Mouse (Mus musculus) lung, embryonic 16.5 days (tissue): ENCODE measurements at regions not wholly inside any gene's neighbourhood (a gene's known extent, or its start where the extent isn't known, plus 50 kb on each side); places are given as distances from the start of the nearest gene placed in this dataset.

Experiments
- ATAC-seq: fragments of 200-750 bp; cut with Nextera tagmentation; 2 replicates; pipeline ENCODE4 v1.8.0; 2017; ENCODE audit warnings: low read depth, mild to moderate bottlenecking, moderate library complexity
- H3K27ac ChIP-seq: fragments of 300-500 bp; sonication (generic); 2 replicates; pipeline ENCODE4 v1.5.1; 2014; ENCODE audit warnings: mild to moderate bottlenecking, control low read depth, low read length
- H3K27me3 ChIP-seq: fragments of 300-500 bp; sonication (generic); 2 replicates; pipeline ENCODE4 v1.6.1; 2014; ENCODE audit warnings: low read depth, low read length, mixed read lengths; ENCODE audit not compliant: control insufficient read depth, insufficient read depth
- H3K36me3 ChIP-seq: fragments of 300-500 bp; sonication (generic); 2 replicates; pipeline ENCODE4 v1.6.1; 2014; ENCODE audit warnings: low read length; ENCODE audit not compliant: control insufficient read depth, insufficient read depth
- H3K4me1 ChIP-seq: fragments of 300-500 bp; sonication (generic); replicated peaks from 2 replicates; pipeline ENCODE4 v1.6.1; 2014; ENCODE audit warnings: low read length, mixed read lengths; ENCODE audit not compliant: control insufficient read depth, insufficient read depth
- H3K4me2 ChIP-seq: fragments of 300-500 bp; sonication (generic); 2 replicates; pipeline ENCODE4 v1.6.1; 2014; ENCODE audit warnings: low read depth, low read length, control low read depth
- H3K4me3 ChIP-seq: fragments of 300-500 bp; sonication (generic); 2 replicates; pipeline ENCODE4 v1.5.1; 2014; ENCODE audit warnings: mild to moderate bottlenecking, low read length, control low read depth
- H3K9ac ChIP-seq: fragments of 300-500 bp; sonication (generic); 2 replicates; pipeline ENCODE4 v1.6.1; 2014; ENCODE audit warnings: low read length, control low read depth
- H3K9me3 ChIP-seq: fragments of 300-500 bp; sonication (generic); 2 replicates; pipeline ENCODE4 v1.6.1; 2016; ENCODE audit warnings: low read length; ENCODE audit not compliant: control insufficient read depth
- WGBS: fragments of 180-500 bp; shearing (Covaris S2); extraction: QIAGEN DNeasy Blood & Tissue Kit; methylation state at CpG from one replicate; pipeline ENCODE4 v1.1.7; 2014; 5-methylcytosine and 5-hydroxymethylcytosine counted together

DNA sequence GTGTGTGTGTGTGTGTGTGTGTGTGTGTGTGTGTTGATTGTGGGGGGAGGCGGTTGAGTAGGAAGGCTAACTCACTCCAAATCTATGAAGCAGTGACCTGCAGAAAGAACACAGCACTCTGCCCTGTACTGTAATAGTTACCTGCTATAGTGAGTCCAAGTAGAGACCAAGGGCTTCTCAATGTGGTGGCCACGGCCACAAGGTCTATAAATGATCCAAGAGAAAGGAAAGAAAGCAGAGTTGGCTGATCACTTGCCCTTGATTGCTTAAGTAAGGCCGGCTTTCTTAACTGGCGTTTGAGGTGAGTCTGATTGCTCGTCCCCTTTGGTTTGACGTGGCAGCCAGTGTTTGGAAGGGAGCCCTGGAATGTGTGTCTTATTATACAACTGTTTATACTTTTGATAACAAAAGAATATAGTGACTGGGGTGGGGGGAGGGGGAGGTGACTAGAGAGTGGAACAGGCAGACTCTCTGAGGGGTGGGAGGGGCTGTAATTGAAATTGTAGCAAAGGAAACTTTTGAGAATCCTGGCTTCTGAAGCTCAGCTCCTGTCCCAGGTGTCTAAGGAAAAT is 473.3 kb upstream of the Kif2a start:
- 26% methylated on average over 6 of the region's 6 CpGs for WGBS
- Histone ChIP-seq H3K27me3 (no peaks in the 10 kb centered on the region), H3K9ac (no peak overlapping the region), H3K27ac (0 out of 2 replicates have a peak overlapping the region, but pooled peaks have one; percentile 28), H3K4me1 (peaks cover 16% of the 10 kb centered on the region), H3K36me3 (no peaks in the 10 kb centered on the region), H3K4me3 (no peak overlapping the region), H3K4me2 (no peak overlapping the region), H3K9me3 (no peaks in the 10 kb centered on the region)
- ATAC-seq: peak; percentile 65

DNA sequence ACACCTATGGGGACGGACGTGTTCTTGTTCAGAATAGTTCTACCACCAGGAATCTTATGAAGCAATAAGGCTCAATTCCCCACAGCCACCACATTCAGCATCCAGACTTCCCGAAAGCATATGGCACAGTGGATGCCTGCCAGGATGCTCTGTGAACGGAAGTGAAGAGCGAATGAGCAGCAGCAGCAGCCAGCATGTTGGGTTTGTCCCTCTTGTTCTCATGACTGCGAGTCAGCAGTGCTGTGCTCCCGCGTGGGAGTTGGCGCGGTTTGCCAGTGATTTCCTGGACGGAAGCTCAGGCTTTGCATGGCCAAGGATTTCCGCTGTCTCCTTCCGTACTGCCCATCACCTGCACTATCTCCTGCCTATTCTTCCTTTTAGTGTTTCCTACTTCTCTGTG is 471.8 kb upstream of the Kif2a start:
- Histone ChIP-seq H3K9me3 (no peaks in the 10 kb centered on the region), H3K4me2 (peak overlapping the region; percentile 18; the same call in 1 of the 2 replicates), H3K4me3 (no peak overlapping the region), H3K9ac (no peak overlapping the region), H3K27ac (peak overlapping the region; percentile 58), H3K36me3 (no peaks in the 10 kb centered on the region), H3K27me3 (no peaks in the 10 kb centered on the region), H3K4me1 (peaks cover 13% of the 10 kb centered on the region)
- 49% methylated on average over 13 of the region's 13 CpGs for WGBS
- peak; percentile 88 for ATAC-seq

DNA sequence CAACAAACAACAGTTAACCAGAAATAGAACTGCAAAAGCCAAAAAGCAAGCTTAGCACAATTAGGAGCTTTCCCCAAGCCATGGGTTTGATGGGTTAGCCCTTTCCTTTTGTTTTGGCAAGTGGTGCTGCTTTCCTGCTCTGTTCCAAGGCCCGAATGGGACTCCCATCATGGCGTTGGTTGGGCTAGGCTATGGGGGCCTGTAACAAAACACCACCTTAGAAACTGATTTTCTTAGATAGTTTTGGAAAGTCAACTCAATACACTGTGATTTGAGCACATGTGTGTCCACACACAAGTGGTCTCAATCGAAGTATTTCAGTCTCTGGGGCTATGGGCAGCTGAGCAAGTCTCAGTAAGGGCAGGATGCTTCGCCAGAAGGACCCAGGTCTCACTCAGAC is 470.5 kb upstream of the Kif2a start:
- Histone ChIP-seq H3K4me1 (peaks cover 13% of the 10 kb centered on the region), H3K4me2 (no peak overlapping the region), H3K36me3 (no peaks in the 10 kb centered on the region), H3K9ac (no peak overlapping the region), H3K9me3 (no peaks in the 10 kb centered on the region), H3K27ac (no peak overlapping the region), H3K4me3 (no peak overlapping the region), H3K27me3 (no peaks in the 10 kb centered on the region)
- ATAC-seq: no peak
- WGBS: 84% methylated on average over 4 of the region's 4 CpGs

- no peak overlapping the region for H3K27ac ChIP-seq
- H3K4me3 ChIP-seq: no peak overlapping the region
- no peak overlapping the region for H3K4me2 ChIP-seq
- no peak for ATAC-seq
- no peaks in the 10 kb centered on the region for H3K9me3 ChIP-seq
- peaks cover 13% of the 10 kb centered on the region for H3K4me1 ChIP-seq
- 79% methylated on average over 7 of the region's 7 CpGs for WGBS
- no peaks in the 10 kb centered on the region for H3K27me3 ChIP-seq
- no peak overlapping the region for H3K9ac ChIP-seq
- H3K36me3 ChIP-seq: no peaks in the 10 kb centered on the region
Measured at GRCm38 (mm10) chr13:107491423-107491822, 469.5 kb upstream of the Kif2a start.

- H3K4me1 ChIP-seq: no peaks in the 10 kb centered on the region
- H3K27me3 ChIP-seq: no peaks in the 10 kb centered on the region
- ATAC-seq: no peak
- WGBS: 78% methylated on average over 4 of the region's 4 CpGs
- no peaks in the 10 kb centered on the region for H3K36me3 ChIP-seq
- H3K4me3 ChIP-seq: no peak overlapping the region
- H3K9ac ChIP-seq: no peak overlapping the region
- no peaks in the 10 kb centered on the region for H3K9me3 ChIP-seq
- no peak overlapping the region for H3K27ac ChIP-seq
- no peak overlapping the region for H3K4me2 ChIP-seq
Measured at GRCm38 (mm10) chr13:107485400-107486017, 463.6 kb upstream of the Kif2a start.

DNA sequence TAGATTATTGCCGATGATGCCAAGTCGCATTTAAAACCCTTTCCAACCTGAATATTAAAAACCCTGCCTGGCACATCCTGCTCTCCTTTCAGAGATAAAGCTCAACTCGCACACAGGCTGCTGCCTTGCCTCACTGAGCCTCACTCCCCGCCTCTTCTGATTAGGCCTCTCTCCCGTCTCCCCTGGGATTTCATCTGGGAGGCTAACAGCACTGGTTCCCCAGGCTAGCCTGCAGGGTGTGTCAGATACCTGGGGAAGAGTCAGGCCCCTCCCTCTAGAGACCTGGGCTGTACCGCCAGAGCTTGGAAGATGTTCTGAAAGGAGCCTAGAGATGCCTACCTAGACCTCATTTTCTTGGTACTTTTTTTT is 462.7 kb upstream of the Kif2a start:
- no peak overlapping the region for H3K9ac ChIP-seq
- ATAC-seq: no peak
- H3K27me3 ChIP-seq: no peaks in the 10 kb centered on the region
- H3K36me3 ChIP-seq: no peaks in the 10 kb centered on the region
- no peak overlapping the region for H3K4me3 ChIP-seq
- no peaks in the 10 kb centered on the region for H3K4me1 ChIP-seq
- H3K9me3 ChIP-seq: no peaks in the 10 kb centered on the region
- no peak overlapping the region for H3K4me2 ChIP-seq
- H3K27ac ChIP-seq: no peak overlapping the region
- WGBS: 52% methylated on average over 6 of the region's 6 CpGs

DNA sequence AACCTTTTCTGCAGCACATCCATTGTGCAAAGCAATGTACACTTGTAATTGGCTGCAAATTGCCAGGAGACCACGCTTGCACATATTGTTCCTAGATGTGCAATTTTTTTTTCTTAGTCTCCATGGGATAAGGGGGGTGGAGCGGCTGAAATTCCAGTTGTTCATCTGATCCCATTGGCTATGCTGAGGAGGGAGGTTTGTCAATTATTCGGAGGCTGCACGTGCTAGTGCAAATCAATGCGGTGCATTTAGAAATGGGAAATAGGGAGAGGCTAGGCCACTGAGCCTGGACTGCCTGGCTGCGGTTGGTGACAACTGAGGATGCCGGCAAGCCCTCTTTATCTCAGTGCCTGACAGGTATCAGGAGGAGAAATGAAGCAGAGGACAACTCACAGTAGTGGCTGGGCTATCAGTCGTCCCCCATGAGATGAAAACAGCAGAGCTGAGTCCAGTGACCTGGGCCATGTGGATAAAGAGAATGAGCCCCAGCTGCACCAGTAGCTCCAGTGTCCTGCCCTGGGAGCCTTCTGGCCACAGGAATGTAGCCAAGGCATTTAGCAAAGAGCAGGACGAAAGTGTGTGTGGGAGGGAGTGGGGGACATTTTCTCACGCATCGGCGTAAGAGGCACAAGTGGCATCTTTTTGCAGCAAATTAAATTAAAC is 462.2 kb upstream of the Kif2a start:
- ATAC-seq: no peak
- H3K4me3 ChIP-seq: no peak overlapping the region
- H3K4me1 ChIP-seq: no peaks in the 10 kb centered on the region
- no peaks in the 10 kb centered on the region for H3K36me3 ChIP-seq
- WGBS: 54% methylated on average over 12 of the region's 12 CpGs
- H3K27me3 ChIP-seq: no peaks in the 10 kb centered on the region
- H3K4me2 ChIP-seq: no peak overlapping the region
- H3K9me3 ChIP-seq: no peaks in the 10 kb centered on the region
- H3K9ac ChIP-seq: no peak overlapping the region
- H3K27ac ChIP-seq: no peak overlapping the region

GRCm38 (mm10) chr13:107475166-107475565 is 453.2 kb upstream of the Kif2a start:
- 76% methylated on average over 3 of the region's 3 CpGs for WGBS
- no peak overlapping the region for H3K4me2 ChIP-seq
- ATAC-seq: no peak

DNA sequence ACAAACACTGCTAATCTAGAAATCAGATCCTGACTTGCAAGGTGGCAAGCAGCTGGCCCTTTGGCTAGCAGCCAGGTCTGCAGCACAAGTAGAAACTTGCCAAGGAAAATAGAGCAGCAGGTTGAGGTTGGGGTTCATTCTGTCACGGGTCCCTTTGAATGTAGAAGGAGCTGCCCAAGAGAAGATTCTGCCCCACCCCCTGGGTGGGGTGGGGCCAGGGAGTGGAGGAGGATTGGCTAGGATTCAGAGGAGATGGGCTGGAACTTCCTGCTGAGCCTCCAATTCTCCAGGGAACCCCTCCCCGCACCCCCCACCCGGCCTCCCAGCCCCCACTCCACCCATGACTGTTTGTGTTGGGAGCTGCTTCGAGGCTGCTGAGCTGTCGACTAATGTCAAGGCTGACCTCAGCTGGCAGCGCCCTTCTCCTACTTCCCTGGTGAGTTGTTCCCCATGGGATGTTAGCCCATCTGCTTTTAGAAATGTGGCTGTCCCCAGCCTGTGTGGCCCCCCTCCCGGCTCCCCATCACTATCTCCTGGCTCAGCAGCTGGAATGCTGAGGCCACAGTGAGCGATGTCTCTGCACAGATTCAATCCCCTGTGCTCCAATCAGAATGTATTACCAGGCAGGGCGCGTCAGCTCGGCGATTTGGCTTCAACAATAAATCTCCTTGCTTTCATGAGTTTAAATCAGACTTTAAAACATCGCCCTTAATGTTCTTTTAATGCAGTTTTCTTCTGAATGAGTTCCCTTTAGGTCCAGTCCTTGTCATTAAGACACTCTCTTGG is 447.8 kb upstream of the Kif2a start:
- Histone ChIP-seq H3K36me3 (no peaks in the 10 kb centered on the region), H3K27ac (0 out of 2 replicates have a peak overlapping the region, but pooled peaks have one; percentile 23), H3K4me3 (peak overlapping the region; percentile 44), H3K9me3 (no peaks in the 10 kb centered on the region), H3K4me2 (peak overlapping the region; percentile 70), H3K27me3 (no peaks in the 10 kb centered on the region), H3K9ac (peak overlapping the region; percentile 58), H3K4me1 (peaks cover 10% of the 10 kb centered on the region)
- ATAC-seq: peak; percentile 93
- 1% methylated on average over 13 of the region's 13 CpGs for WGBS

More at GRCm38 (mm10) chr13:107475166-107475565, 453.2 kb upstream of the Kif2a start:
- Histone ChIP-seq H3K9me3 (no peaks in the 10 kb centered on the region), H3K4me1 (peaks cover 3% of the 10 kb centered on the region), H3K9ac (no peak overlapping the region), H3K36me3 (no peaks in the 10 kb centered on the region), H3K27me3 (no peaks in the 10 kb centered on the region), H3K4me3 (no peak overlapping the region), H3K27ac (no peak overlapping the region)
